Mouse (Mus musculus) T-helper 2 cell (primary cell): ENCODE measurements around the gene Tgfb2.

Source experiments
- in situ Hi-C: fragments of 300-600 bp; cut with MboI, MseI; formaldehyde crosslinking; loops from one replicate; pipeline ENCODE4 v1.15.1; 2025; ENCODE audit warnings: high pct_unique_total_duplicates

Tgfb2 gene

GRCm38 (mm10) chr1:186705915-186706248 lies at the start of gene Tgfb2:
Gene Tgfb2, minus strand, starts transcription at chr1:186705989.
- in situ Hi-C loops: loop anchor here (25.0 kb wide), 2 partner anchors 1019 to 1169 kb away; no protein-coding TSS in a partner anchor

- in situ Hi-C loops: loop anchor here (25.0 kb wide), 1 partner anchor 463 kb away; the partner anchor contains the start of genes Gpatch2 and Spata17
Observed at GRCm38 (mm10) chr1:186749675-186750283, 44.0 kb upstream of the Tgfb2 start.

GRCm38 (mm10) chr1:186748724-186749653 lies 43.2 kb upstream of the Tgfb2 start, which contains the start of gene Rrp15:
Gene Rrp15, minus strand, starts transcription at chr1:186749358.
- in situ Hi-C loops: loop anchor here (25.0 kb wide), 1 partner anchor 463 kb away; the partner anchor contains the start of genes Gpatch2 and Spata17

GRCm38 (mm10) chr1:186739828-186740227 lies 34.0 kb upstream of the Tgfb2 start:
- in situ Hi-C loops: loop anchor here (25.0 kb wide), 1 partner anchor 472 kb away; the partner anchor contains the start of genes Gpatch2 and Spata17

- in situ Hi-C loops: loop anchor here (25.0 kb wide), 1 partner anchor 477 kb away; the partner anchor contains the start of genes Gpatch2 and Spata17
Observed at GRCm38 (mm10) chr1:186735537-186735936, 29.7 kb upstream of the Tgfb2 start.

GRCm38 (mm10) chr1:186733052-186733451 lies 27.3 kb upstream of the Tgfb2 start:
- in situ Hi-C loops: loop anchor here (25.0 kb wide), 1 partner anchor 479 kb away; the partner anchor contains the start of genes Gpatch2 and Spata17

- in situ Hi-C loops: loop anchor here (25.0 kb wide), 1 partner anchor 484 kb away; the partner anchor contains the start of genes Gpatch2 and Spata17
Observed at GRCm38 (mm10) chr1:186728778-186729177, 23.0 kb upstream of the Tgfb2 start.

- in situ Hi-C loops: loop anchor here (25.0 kb wide), 1 partner anchor 486 kb away; the partner anchor contains the start of genes Gpatch2 and Spata17
Observed at GRCm38 (mm10) chr1:186726117-186726516, 20.3 kb upstream of the Tgfb2 start.

- in situ Hi-C loops: loop anchor here (25.0 kb wide), 2 partner anchors 1035 to 1185 kb away; no protein-coding TSS in a partner anchor
Observed at GRCm38 (mm10) chr1:186722299-186722698, 16.5 kb upstream of the Tgfb2 start.

- in situ Hi-C loops: loop anchor here (25.0 kb wide), 2 partner anchors 1035 to 1185 kb away; no protein-coding TSS in a partner anchor
Observed at GRCm38 (mm10) chr1:186721846-186722245, 16.1 kb upstream of the Tgfb2 start.

GRCm38 (mm10) chr1:186721166-186721565 lies 15.4 kb upstream of the Tgfb2 start:
- in situ Hi-C loops: loop anchor here (25.0 kb wide), 2 partner anchors 1034 to 1184 kb away; no protein-coding TSS in a partner anchor

GRCm38 (mm10) chr1:186719708-186720107 lies 13.9 kb upstream of the Tgfb2 start:
- in situ Hi-C loops: loop anchor here (25.0 kb wide), 2 partner anchors 1032 to 1182 kb away; no protein-coding TSS in a partner anchor

- in situ Hi-C loops: loop anchor here (25.0 kb wide), 2 partner anchors 1032 to 1182 kb away; no protein-coding TSS in a partner anchor
Observed at GRCm38 (mm10) chr1:186718881-186719280, 13.1 kb upstream of the Tgfb2 start.

GRCm38 (mm10) chr1:186714980-186715896 lies 9.4 kb upstream of the Tgfb2 start:
- in situ Hi-C loops: loop anchor here (25.0 kb wide), 2 partner anchors 1028 to 1178 kb away; no protein-coding TSS in a partner anchor

GRCm38 (mm10) chr1:186714215-186714614 lies 8.4 kb upstream of the Tgfb2 start:
- in situ Hi-C loops: loop anchor here (25.0 kb wide), 2 partner anchors 1027 to 1177 kb away; no protein-coding TSS in a partner anchor

- in situ Hi-C loops: loop anchor here (25.0 kb wide), 2 partner anchors 1026 to 1176 kb away; no protein-coding TSS in a partner anchor
Observed at GRCm38 (mm10) chr1:186712802-186713471, 7.1 kb upstream of the Tgfb2 start.

- in situ Hi-C loops: loop anchor here (25.0 kb wide), 2 partner anchors 1018 to 1168 kb away; no protein-coding TSS in a partner anchor
Observed at GRCm38 (mm10) chr1:186705203-186705914, 430 bp downstream of the Tgfb2 start.

- in situ Hi-C loops: loop anchor here (25.0 kb wide), 2 partner anchors 1017 to 1167 kb away; no protein-coding TSS in a partner anchor
Observed at GRCm38 (mm10) chr1:186703980-186704701, 1.6 kb downstream of the Tgfb2 start.
